Mouse (Mus musculus): ENCODE data around the gene Baz2a. TPM values are rescaled to one million over a fixed set of nuclear protein-coding genes. Genes with fewer than 3 reads are reported as not detected.
A peak's percentile ranks its signal among the peaks of the same experiment; 100 is the strongest.

Baz2a gene
- total and polyA plus RNA-seq, 2 experiments = 6.6 to 12.3 TPM

- H3K36me3 ChIP-seq (ENCODE audit: control insufficient read depth, insufficient read depth, low read length) = peaks cover 6% of the 10 kb centered on the region
- TF ChIP-seq POLR2A (IDR thresholded peaks at IDR 0.05; ENCODE audit: extremely low read depth, insufficient read depth, low read length) (peak; percentile 51), CTCF (IDR thresholded peaks at IDR 0.05; ENCODE audit: low read depth, low read length) (no peak)
- H3K4me3 ChIP-seq (ENCODE audit: insufficient read depth, low read depth, low read length) = peak within 1 kb of the TSS; percentile 97
- peak; percentile 65 for DNase-seq (ENCODE audit: extremely low read depth, low read depth, low spot score)
- peaks cover 19% of the 10 kb centered on the region for H3K4me1 ChIP-seq (ENCODE audit: control insufficient read depth, insufficient read depth, low read length)
- peaks cover 25% of the 10 kb centered on the region for H3K79me2 ChIP-seq (ENCODE audit: control insufficient read depth, insufficient read depth, low read length)
- WGBS = under 1% methylated on average over 69 of the region's 72 CpGs
- H3K9ac ChIP-seq (ENCODE audit: low read depth, low read length) = peak within 1 kb of the TSS; percentile 98
- peak within 1 kb of the TSS; percentile 95 for H3K27ac ChIP-seq (replicated peaks; ENCODE audit: insufficient read depth, low read depth, low read length)
- H3K27me3 ChIP-seq (ENCODE audit: control insufficient read depth, insufficient read depth, low read length) = no peaks in the 10 kb centered on the region
Measured at GRCm38 (mm10) chr10:128058601-128059151, 32.7 kb upstream of the Baz2a start, which contains the start of gene Ptges3. Gene Ptges3 (plus strand): TSS chr10:128058954.

- peak overlapping the region; percentile 76 for H3K27ac ChIP-seq (replicated peaks; ENCODE audit: insufficient read depth, low read depth, low read length)
- peaks cover 10% of the 10 kb centered on the region for H3K36me3 ChIP-seq (ENCODE audit: control insufficient read depth, insufficient read depth, low read length)
- peak; percentile 77 for DNase-seq (ENCODE audit: extremely low read depth, low read depth, low spot score)
- H3K9ac ChIP-seq (ENCODE audit: low read depth, low read length) = peak overlapping the region; percentile 90
- H3K4me3 ChIP-seq (ENCODE audit: insufficient read depth, low read depth, low read length) = peak overlapping the region; percentile 97
- WGBS = under 1% methylated on average over 62 of the region's 62 CpGs
- peaks cover 29% of the 10 kb centered on the region for H3K79me2 ChIP-seq (ENCODE audit: control insufficient read depth, insufficient read depth, low read length)
- H3K27me3 ChIP-seq (ENCODE audit: control insufficient read depth, insufficient read depth, low read length) = no peaks in the 10 kb centered on the region
- peaks cover 23% of the 10 kb centered on the region for H3K4me1 ChIP-seq (ENCODE audit: control insufficient read depth, insufficient read depth, low read length)
- TF ChIP-seq CTCF (IDR thresholded peaks at IDR 0.05; ENCODE audit: low read depth, low read length) (no peak), POLR2A (IDR thresholded peaks at IDR 0.05; ENCODE audit: extremely low read depth, insufficient read depth, low read length) (no peak)
Measured at GRCm38 (mm10) chr10:128059207-128059981, 32.0 kb upstream of the Baz2a start.

DNA sequence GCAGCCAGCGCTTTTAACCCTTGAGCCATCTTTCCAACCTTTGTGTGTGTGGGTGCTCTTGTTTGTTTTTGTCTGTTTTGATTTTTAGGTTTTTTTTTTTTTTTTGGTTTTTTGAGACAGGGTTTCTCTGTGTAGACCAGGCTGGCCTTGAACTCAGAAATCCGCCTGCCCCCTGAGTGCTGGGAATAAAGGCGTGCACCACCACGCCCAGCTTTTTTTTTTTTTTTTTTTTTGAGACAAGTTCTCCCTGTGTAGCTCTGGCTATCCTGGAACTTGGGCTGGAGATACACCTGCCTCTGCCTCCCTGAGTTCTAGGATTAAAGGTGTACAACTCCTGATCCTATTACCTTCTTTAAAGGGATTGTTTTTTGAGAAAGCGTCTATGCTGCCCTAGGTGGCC is 30.3 kb upstream of the Baz2a start:
- TF ChIP-seq CTCF (IDR thresholded peaks at IDR 0.05; ENCODE audit: low read depth, low read length) (no peak), POLR2A (IDR thresholded peaks at IDR 0.05; ENCODE audit: extremely low read depth, insufficient read depth, low read length) (no peak)
- Histone ChIP-seq H3K36me3 (ENCODE audit: control insufficient read depth, insufficient read depth, low read length) (peaks cover 15% of the 10 kb centered on the region), H3K27me3 (ENCODE audit: control insufficient read depth, insufficient read depth, low read length) (no peaks in the 10 kb centered on the region), H3K27ac (replicated peaks; ENCODE audit: insufficient read depth, low read depth, low read length) (peak overlapping the region; percentile 42; the same call in 1 of the 2 replicates), H3K79me2 (ENCODE audit: control insufficient read depth, insufficient read depth, low read length) (peaks cover 43% of the 10 kb centered on the region), H3K4me1 (ENCODE audit: control insufficient read depth, insufficient read depth, low read length) (peaks cover 23% of the 10 kb centered on the region), H3K9ac (ENCODE audit: low read depth, low read length) (no peak overlapping the region), H3K4me3 (ENCODE audit: insufficient read depth, low read depth, low read length) (no peak overlapping the region)
- no peak for DNase-seq (ENCODE audit: extremely low read depth, low read depth, low spot score)
- WGBS = 40% methylated on average over 5 of the region's 5 CpGs

DNA sequence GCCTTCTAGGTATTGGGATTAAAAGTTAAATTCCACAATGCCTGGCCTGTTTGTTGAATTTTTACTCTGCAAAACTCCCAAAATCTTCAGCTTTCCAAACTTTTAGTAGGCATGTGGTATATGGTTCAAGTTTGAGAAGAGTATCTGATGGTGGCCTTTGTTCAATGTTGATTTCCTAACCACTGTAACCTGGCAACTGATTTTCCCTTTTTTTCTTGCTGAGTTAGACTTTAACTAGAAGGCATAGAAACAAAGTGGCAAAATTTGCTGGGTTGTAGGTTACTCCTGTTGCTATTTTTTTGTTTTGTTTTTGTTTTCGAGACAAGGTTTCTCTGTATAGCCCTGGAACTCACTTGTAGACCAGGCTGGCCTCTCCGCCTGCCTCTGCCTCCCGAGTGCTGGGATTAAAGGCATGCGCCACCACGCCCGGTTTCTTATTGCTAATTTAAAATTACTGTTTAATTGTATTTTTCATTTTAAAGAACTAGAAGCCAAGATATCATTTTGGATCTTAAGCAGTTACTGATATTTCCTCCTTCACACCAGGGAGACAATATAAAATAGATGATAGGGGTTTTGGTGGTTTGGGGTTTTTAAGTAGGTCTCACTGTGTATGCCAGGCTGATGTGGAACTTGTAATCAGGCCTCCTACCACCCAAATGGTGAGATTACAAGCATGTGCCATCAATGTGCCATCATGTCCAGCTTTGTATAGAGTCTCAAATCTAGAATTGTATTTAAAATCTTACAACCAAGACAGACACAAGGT is 29.0 kb upstream of the Baz2a start:
- peak overlapping the region; percentile 29; the same call in 1 of the 2 replicates for H3K9ac ChIP-seq (ENCODE audit: low read depth, low read length)
- DNase-seq (ENCODE audit: extremely low read depth, low read depth, low spot score) = peak; percentile 94
- WGBS = 39% methylated on average over 6 of the region's 6 CpGs
- H3K4me1 ChIP-seq (ENCODE audit: control insufficient read depth, insufficient read depth, low read length) = peaks cover 23% of the 10 kb centered on the region
- H3K36me3 ChIP-seq (ENCODE audit: control insufficient read depth, insufficient read depth, low read length) = peaks cover 15% of the 10 kb centered on the region
- H3K79me2 ChIP-seq (ENCODE audit: control insufficient read depth, insufficient read depth, low read length) = peaks cover 48% of the 10 kb centered on the region
- peak overlapping the region; percentile 87 for H3K27ac ChIP-seq (replicated peaks; ENCODE audit: insufficient read depth, low read depth, low read length)
- peak overlapping the region; percentile 52; the same call in 1 of the 2 replicates for H3K4me3 ChIP-seq (ENCODE audit: insufficient read depth, low read depth, low read length)
- TF ChIP-seq CTCF (IDR thresholded peaks at IDR 0.05; ENCODE audit: low read depth, low read length) = no peak
- no peak for TF ChIP-seq POLR2A (IDR thresholded peaks at IDR 0.05; ENCODE audit: extremely low read depth, insufficient read depth, low read length)
- H3K27me3 ChIP-seq (ENCODE audit: control insufficient read depth, insufficient read depth, low read length) = no peaks in the 10 kb centered on the region

- TF ChIP-seq POLR2A (IDR thresholded peaks at IDR 0.05; ENCODE audit: extremely low read depth, insufficient read depth, low read length) (no peak), CTCF (IDR thresholded peaks at IDR 0.05; ENCODE audit: low read depth, low read length) (no peak)
Measured at GRCm38 (mm10) chr10:128066072-128066471, 25.3 kb upstream of the Baz2a start.

More at GRCm38 (mm10) chr10:128066072-128066471, 25.3 kb upstream of the Baz2a start:
- WGBS = 72% methylated on average over 5 of the region's 5 CpGs
- H3K4me3 ChIP-seq (ENCODE audit: insufficient read depth, low read depth, low read length) = no peak overlapping the region
- H3K36me3 ChIP-seq (ENCODE audit: control insufficient read depth, insufficient read depth, low read length) = peaks cover 26% of the 10 kb centered on the region
- H3K4me1 ChIP-seq (ENCODE audit: control insufficient read depth, insufficient read depth, low read length) = peaks cover 31% of the 10 kb centered on the region
- H3K27ac ChIP-seq (replicated peaks; ENCODE audit: insufficient read depth, low read depth, low read length) = no peak overlapping the region
- H3K79me2 ChIP-seq (ENCODE audit: control insufficient read depth, insufficient read depth, low read length) = peaks cover 45% of the 10 kb centered on the region
- no peaks in the 10 kb centered on the region for H3K27me3 ChIP-seq (ENCODE audit: control insufficient read depth, insufficient read depth, low read length)
- DNase-seq (ENCODE audit: extremely low read depth, low read depth, low spot score) = no peak
- no peak overlapping the region for H3K9ac ChIP-seq (ENCODE audit: low read depth, low read length)

Data from liver, adult 2 months (tissue).